ENCODE assay signal across 8 mouse cellular contexts in the genomic region with DNA sequence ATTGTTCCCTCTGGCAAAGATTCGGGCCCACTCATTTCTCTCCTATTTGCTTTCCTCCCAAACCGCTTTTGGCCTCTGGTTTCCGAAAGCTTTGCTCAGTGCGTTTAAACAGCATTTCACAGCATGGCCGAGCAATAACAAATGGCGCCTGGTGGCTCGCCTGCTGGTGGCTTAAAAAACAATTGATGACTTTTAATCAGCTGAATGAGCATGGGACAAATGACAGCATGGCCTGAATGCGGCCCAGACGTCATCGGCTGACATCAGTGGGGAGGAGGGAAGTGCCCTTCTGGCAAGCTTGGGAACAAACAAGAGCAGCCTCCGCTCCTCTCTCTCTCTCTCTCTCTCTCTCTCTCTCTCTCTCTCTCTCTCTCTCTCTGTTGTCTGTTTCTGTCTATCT.
A peak's percentile ranks its signal among the peaks of the same experiment; 100 is the strongest.
DNase-seq lines count a peak whose midpoint lies in the region; ATAC-seq and TF ChIP-seq lines count a peak whose summit lies in the region.

No protein-coding gene starts in this region.

- H3K4me3 ChIP-seq in kidney, adult 2 months (ENCODE audit: insufficient read depth, low read depth, low read length): no peak overlapping the region
- H3K4me3 ChIP-seq in kidney, embryonic 15.5 days (replicated peaks): no peak overlapping the region
- H3K4me3 ChIP-seq in embryonic facial prominence, embryonic 10.5 days: no peak overlapping the region
- H3K4me3 ChIP-seq in lung, embryonic 16.5 days (ENCODE audit: low read length): no peak overlapping the region

- ATAC-seq in kidney, embryonic 15.5 days (replicated peaks; ENCODE audit: low FRiP score): no peak
- 0 out of 2 replicates have a peak, but pooled peaks have one; percentile 27 for ATAC-seq in lung, embryonic 16.5 days (ENCODE audit: low read depth)

- TF ChIP-seq CTCF in kidney, adult 2 months (conservative IDR thresholded peaks at IDR 0.05; ENCODE audit: insufficient read depth, insufficient read length, low read depth, low read length): no peak

- H3K27me3 ChIP-seq in kidney, adult 2 months (replicated peaks; ENCODE audit: control insufficient read depth, insufficient read depth, low read length): no peaks in the 10 kb centered on the region
- peaks cover 41% of the 10 kb centered on the region for H3K27me3 ChIP-seq in kidney, embryonic 15.5 days
- H3K27me3 ChIP-seq in embryonic facial prominence, embryonic 10.5 days (replicated peaks; ENCODE audit: low read depth, poor library complexity, severe bottlenecking): peaks cover 84% of the 10 kb centered on the region
- no peaks in the 10 kb centered on the region for H3K27me3 ChIP-seq in lung, embryonic 16.5 days (ENCODE audit: control insufficient read depth, insufficient read depth, low read depth, low read length)

- no peak overlapping the region for H3K9ac ChIP-seq in kidney, embryonic 15.5 days
- no peak overlapping the region for H3K9ac ChIP-seq in lung, embryonic 16.5 days (ENCODE audit: low read length)

- no peaks in the 10 kb centered on the region for H3K4me1 ChIP-seq in kidney, adult 2 months (ENCODE audit: control insufficient read depth, insufficient read depth, low read length)
- H3K4me1 ChIP-seq in kidney, embryonic 15.5 days: peaks cover 7% of the 10 kb centered on the region; the same call in 1 of the 2 replicates
- peaks cover 22% of the 10 kb centered on the region for H3K4me1 ChIP-seq in embryonic facial prominence, embryonic 10.5 days
- H3K4me1 ChIP-seq in lung, embryonic 16.5 days (replicated peaks; ENCODE audit: control insufficient read depth, insufficient read depth, low read length): peaks cover 12% of the 10 kb centered on the region

- no peak overlapping the region for H3K27ac ChIP-seq in kidney, adult 2 months (ENCODE audit: insufficient read depth, low read depth, low read length)
- no peak overlapping the region for H3K27ac ChIP-seq in kidney, embryonic 15.5 days
- no peak overlapping the region for H3K27ac ChIP-seq in embryonic facial prominence, embryonic 10.5 days (replicated peaks)
- 0 out of 2 replicates have a peak overlapping the region, but pooled peaks have one; percentile 21 for H3K27ac ChIP-seq in lung, embryonic 16.5 days (ENCODE audit: low read length)

- no peaks in the 10 kb centered on the region for H3K36me3 ChIP-seq in kidney, adult 2 months (ENCODE audit: control insufficient read depth, insufficient read depth, low read length)
- no peaks in the 10 kb centered on the region for H3K36me3 ChIP-seq in kidney, embryonic 15.5 days
- H3K36me3 ChIP-seq in embryonic facial prominence, embryonic 10.5 days (replicated peaks): no peaks in the 10 kb centered on the region
- no peaks in the 10 kb centered on the region for H3K36me3 ChIP-seq in lung, embryonic 16.5 days (ENCODE audit: control insufficient read depth, insufficient read depth, low read length)

- no peak overlapping the region for H3K4me2 ChIP-seq in kidney, embryonic 15.5 days
- H3K4me2 ChIP-seq in lung, embryonic 16.5 days (ENCODE audit: low read depth, low read length): no peak overlapping the region

- 72% methylated on average over 11 of the region's 11 CpGs for WGBS in kidney, adult 2 months
- WGBS in kidney, embryonic 15.5 days: 40% methylated on average over 11 of the region's 11 CpGs
- WGBS in embryonic facial prominence, embryonic 10.5 days: 21% methylated on average over 11 of the region's 11 CpGs
- 17% methylated on average over 10 of the region's 11 CpGs for WGBS in lung, embryonic 16.5 days

- no peaks in the 10 kb centered on the region for H3K9me3 ChIP-seq in kidney, embryonic 15.5 days (replicated peaks)
- H3K9me3 ChIP-seq in embryonic facial prominence, embryonic 10.5 days: peaks cover 3% of the 10 kb centered on the region; the same call in 1 of the 2 replicates
- H3K9me3 ChIP-seq in lung, embryonic 16.5 days (ENCODE audit: control insufficient read depth, low read length): no peaks in the 10 kb centered on the region

- TF ChIP-seq POLR2A in kidney, adult 2 months (IDR thresholded peaks at IDR 0.05; ENCODE audit: low read depth, low read length): no peak

- peak; percentile 34 for DNase-seq in kidney, adult 2 months
- peak; percentile 41 for DNase-seq in embryonic facial prominence, embryonic 10.5 days (ENCODE audit: low spot score)
- peak; percentile 70 for DNase-seq in heart, postnatal 4 days
- peak; percentile 87 for DNase-seq in retina, postnatal 1 day
- DNase-seq in adrenal gland, adult 18-20 months (ENCODE audit: low spot score in 2 of 2): no peak
- no peak for DNase-seq in right cerebral cortex, postnatal 36 days (ENCODE audit: low spot score in 2 of 2)

Comparison
In these comparisons a context has a peak if more than half of its experiments do, and no peak if none do; other contexts are left out.
1. DNase-seq: peak in kidney, adult 2 months (single experiment), embryonic facial prominence, embryonic 10.5 days (single experiment), heart, postnatal 4 days (single experiment) and retina, postnatal 1 day (single experiment); none in adrenal gland, adult 18-20 months (0 of 2) and right cerebral cortex, postnatal 36 days (0 of 2).